Mouse (Mus musculus): ENCODE results near the gene Smim24. TPM values are rescaled to one million over a fixed set of nuclear protein-coding genes. Genes with fewer than 3 reads are reported as not detected.

Smim24 gene
- polyA plus RNA-seq, 1 experiment, result 5.3 TPM

GRCm38 (mm10) chr10:81422191-81422590 lies 29.3 kb downstream of the Smim24 start:
- TF ChIP-seq POLR2A (IDR thresholded peaks at IDR 0.05; ENCODE audit: insufficient read depth, low read length) (no peak), EP300 (IDR thresholded peaks at IDR 0.05; ENCODE audit: insufficient read depth, low read depth, low read length) (no peak), CTCF (IDR thresholded peaks at IDR 0.05; ENCODE audit: low read depth, low read length) (no peak)
- H3K4me3 ChIP-seq (ENCODE audit: low read depth, low read length), result no peak overlapping the region
- H3K27me3 ChIP-seq (ENCODE audit: control insufficient read depth, insufficient read depth, low read length, poor library complexity, severe bottlenecking), result no peaks in the 10 kb centered on the region
- peaks cover 14% of the 10 kb centered on the region for H3K4me1 ChIP-seq (ENCODE audit: control insufficient read depth, insufficient read depth, low read length)
- H3K36me3 ChIP-seq (ENCODE audit: control insufficient read depth, insufficient read depth, low read length, poor library complexity, severe bottlenecking), result no peaks in the 10 kb centered on the region
- no peak overlapping the region for H3K9ac ChIP-seq (ENCODE audit: low read depth, poor library complexity, severe bottlenecking)
- no peak overlapping the region for H3K27ac ChIP-seq (ENCODE audit: insufficient read depth, low read length)
- no peaks in the 10 kb centered on the region for H3K9me3 ChIP-seq (replicated peaks; ENCODE audit: control insufficient read depth, insufficient read depth, low read length, poor library complexity, severe bottlenecking)

- Histone ChIP-seq H3K4me1 (ENCODE audit: control insufficient read depth, insufficient read depth, low read length) (peaks cover 12% of the 10 kb centered on the region), H3K36me3 (ENCODE audit: control insufficient read depth, insufficient read depth, low read length, poor library complexity, severe bottlenecking) (no peaks in the 10 kb centered on the region), H3K9ac (ENCODE audit: low read depth, poor library complexity, severe bottlenecking) (no peak overlapping the region), H3K4me3 (ENCODE audit: low read depth, low read length) (no peak overlapping the region), H3K27ac (ENCODE audit: insufficient read depth, low read length) (no peak overlapping the region), H3K9me3 (replicated peaks; ENCODE audit: control insufficient read depth, insufficient read depth, low read length, poor library complexity, severe bottlenecking) (no peaks in the 10 kb centered on the region), H3K27me3 (ENCODE audit: control insufficient read depth, insufficient read depth, low read length, poor library complexity, severe bottlenecking) (no peaks in the 10 kb centered on the region)
- no peak for TF ChIP-seq CTCF (IDR thresholded peaks at IDR 0.05; ENCODE audit: low read depth, low read length)
- no peak for TF ChIP-seq EP300 (IDR thresholded peaks at IDR 0.05; ENCODE audit: insufficient read depth, low read depth, low read length)
- TF ChIP-seq POLR2A (IDR thresholded peaks at IDR 0.05; ENCODE audit: insufficient read depth, low read length), result no peak
Measured at GRCm38 (mm10) chr10:81422661-81423217, 29.9 kb downstream of the Smim24 start.

GRCm38 (mm10) chr10:81423476-81424245 lies 30.8 kb downstream of the Smim24 start:
- H3K4me1 ChIP-seq (ENCODE audit: control insufficient read depth, insufficient read depth, low read length), result peaks cover 9% of the 10 kb centered on the region
- H3K9ac ChIP-seq (ENCODE audit: low read depth, poor library complexity, severe bottlenecking), result no peak overlapping the region
- H3K36me3 ChIP-seq (ENCODE audit: control insufficient read depth, insufficient read depth, low read length, poor library complexity, severe bottlenecking), result no peaks in the 10 kb centered on the region
- no peak overlapping the region for H3K27ac ChIP-seq (ENCODE audit: insufficient read depth, low read length)
- H3K9me3 ChIP-seq (replicated peaks; ENCODE audit: control insufficient read depth, insufficient read depth, low read length, poor library complexity, severe bottlenecking), result no peaks in the 10 kb centered on the region
- no peak overlapping the region for H3K4me3 ChIP-seq (ENCODE audit: low read depth, low read length)
- H3K27me3 ChIP-seq (ENCODE audit: control insufficient read depth, insufficient read depth, low read length, poor library complexity, severe bottlenecking), result no peaks in the 10 kb centered on the region
- TF ChIP-seq CTCF (IDR thresholded peaks at IDR 0.05; ENCODE audit: low read depth, low read length) (no peak), POLR2A (IDR thresholded peaks at IDR 0.05; ENCODE audit: insufficient read depth, low read length) (no peak), EP300 (IDR thresholded peaks at IDR 0.05; ENCODE audit: insufficient read depth, low read depth, low read length) (no peak)

- no peaks in the 10 kb centered on the region for H3K27me3 ChIP-seq (ENCODE audit: control insufficient read depth, insufficient read depth, low read length, poor library complexity, severe bottlenecking)
- H3K4me3 ChIP-seq (ENCODE audit: low read depth, low read length), result peak overlapping the region; percentile 3; the same call in 1 of the 2 replicates
- H3K9me3 ChIP-seq (replicated peaks; ENCODE audit: control insufficient read depth, insufficient read depth, low read length, poor library complexity, severe bottlenecking), result no peaks in the 10 kb centered on the region
- no peaks in the 10 kb centered on the region for H3K36me3 ChIP-seq (ENCODE audit: control insufficient read depth, insufficient read depth, low read length, poor library complexity, severe bottlenecking)
- no peak overlapping the region for H3K27ac ChIP-seq (ENCODE audit: insufficient read depth, low read length)
- H3K4me1 ChIP-seq (ENCODE audit: control insufficient read depth, insufficient read depth, low read length), result peaks cover 4% of the 10 kb centered on the region
- TF ChIP-seq CTCF (IDR thresholded peaks at IDR 0.05; ENCODE audit: low read depth, low read length) (no peak), EP300 (IDR thresholded peaks at IDR 0.05; ENCODE audit: insufficient read depth, low read depth, low read length) (no peak), POLR2A (IDR thresholded peaks at IDR 0.05; ENCODE audit: insufficient read depth, low read length) (no peak)
- H3K9ac ChIP-seq (ENCODE audit: low read depth, poor library complexity, severe bottlenecking), result no peak overlapping the region
Measured at GRCm38 (mm10) chr10:81424246-81425051, 31.6 kb downstream of the Smim24 start.

GRCm38 (mm10) chr10:81425236-81425850 lies 32.5 kb downstream of the Smim24 start:
- Histone ChIP-seq H3K9ac (ENCODE audit: low read depth, poor library complexity, severe bottlenecking) (0 out of 2 replicates have a peak overlapping the region, but pooled peaks have one; percentile 73), H3K4me3 (ENCODE audit: low read depth, low read length) (no peak overlapping the region), H3K4me1 (ENCODE audit: control insufficient read depth, insufficient read depth, low read length) (peaks cover 4% of the 10 kb centered on the region), H3K27ac (ENCODE audit: insufficient read depth, low read length) (no peak overlapping the region), H3K9me3 (replicated peaks; ENCODE audit: control insufficient read depth, insufficient read depth, low read length, poor library complexity, severe bottlenecking) (no peaks in the 10 kb centered on the region), H3K27me3 (ENCODE audit: control insufficient read depth, insufficient read depth, low read length, poor library complexity, severe bottlenecking) (no peaks in the 10 kb centered on the region), H3K36me3 (ENCODE audit: control insufficient read depth, insufficient read depth, low read length, poor library complexity, severe bottlenecking) (no peaks in the 10 kb centered on the region)
- TF ChIP-seq CTCF (IDR thresholded peaks at IDR 0.05; ENCODE audit: low read depth, low read length) (no peak), POLR2A (IDR thresholded peaks at IDR 0.05; ENCODE audit: insufficient read depth, low read length) (no peak), EP300 (IDR thresholded peaks at IDR 0.05; ENCODE audit: insufficient read depth, low read depth, low read length) (no peak)

Data from ES-Bruce4 (cell line).